Mouse (Mus musculus): ENCODE measurements around the gene Gm20388.

Gene Gm20388

DNA sequence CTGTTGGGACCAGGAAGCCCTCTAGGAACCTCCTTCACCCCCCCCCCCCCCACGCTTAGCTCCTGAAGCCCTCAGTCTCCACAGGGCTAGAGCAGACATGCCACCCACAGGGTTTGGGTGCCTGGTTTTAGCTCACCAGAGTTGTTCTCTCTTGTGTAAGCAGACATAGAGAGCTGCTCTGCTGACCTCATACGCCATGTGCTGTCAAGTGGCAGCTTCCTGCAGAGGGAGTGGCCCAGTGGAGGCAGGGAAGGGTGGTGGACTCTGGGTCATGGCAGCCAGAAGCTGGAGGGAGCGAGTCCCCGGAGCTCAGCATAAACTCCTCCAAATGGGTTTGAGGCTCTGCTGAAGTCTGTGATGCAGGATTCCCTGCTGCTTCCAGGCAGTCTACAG lies 833.3 kb downstream of the Gm20388 start:
- DNase-seq (ENCODE audit: low spot score), result no peak

DNA sequence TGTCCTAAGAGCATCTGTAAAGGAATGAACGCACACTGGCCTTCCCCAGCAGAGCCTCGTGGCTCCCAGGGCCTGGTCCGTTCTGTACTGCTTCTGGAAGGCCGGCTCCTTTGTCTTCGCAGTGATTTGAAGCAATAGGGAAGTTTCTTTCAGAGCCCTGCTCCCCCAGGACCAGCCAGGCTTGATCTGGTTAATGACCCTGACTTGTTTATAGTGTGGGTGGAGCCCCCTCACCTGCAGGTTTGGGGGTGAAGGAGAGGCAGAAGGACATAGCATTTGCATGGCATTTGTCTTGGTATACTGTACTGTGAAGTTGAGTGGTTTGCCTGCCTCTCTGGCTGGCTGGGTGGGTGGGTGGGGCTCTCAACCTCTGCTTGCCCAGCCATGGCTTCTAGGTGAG lies 833.8 kb downstream of the Gm20388 start:
- no peak for DNase-seq (ENCODE audit: low spot score)

DNA sequence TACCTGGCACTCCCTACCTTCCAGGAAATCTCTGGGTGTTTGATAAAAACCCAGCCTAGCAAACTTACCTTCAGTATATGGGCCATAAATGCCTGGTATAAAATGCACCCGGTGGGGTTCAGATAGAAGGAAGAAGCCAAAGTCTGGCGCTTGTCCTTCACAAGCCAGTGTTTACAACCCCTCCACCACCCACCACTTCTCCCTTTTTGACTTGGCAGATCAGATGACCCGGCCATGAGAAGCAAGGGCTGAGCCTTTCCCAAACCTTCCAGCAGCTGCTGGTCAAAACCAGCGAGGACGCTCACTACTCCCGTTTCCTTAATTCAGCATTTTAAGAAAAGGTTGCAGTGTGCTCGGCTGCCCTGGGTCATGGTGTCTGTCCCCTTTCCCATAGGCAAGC lies 834.6 kb downstream of the Gm20388 start:
- DNase-seq (ENCODE audit: low spot score), result no peak

- no peak for DNase-seq (ENCODE audit: low spot score)
Observed at GRCm38 (mm10) chr8:120746007-120746701, 835.5 kb downstream of the Gm20388 start.

DNA sequence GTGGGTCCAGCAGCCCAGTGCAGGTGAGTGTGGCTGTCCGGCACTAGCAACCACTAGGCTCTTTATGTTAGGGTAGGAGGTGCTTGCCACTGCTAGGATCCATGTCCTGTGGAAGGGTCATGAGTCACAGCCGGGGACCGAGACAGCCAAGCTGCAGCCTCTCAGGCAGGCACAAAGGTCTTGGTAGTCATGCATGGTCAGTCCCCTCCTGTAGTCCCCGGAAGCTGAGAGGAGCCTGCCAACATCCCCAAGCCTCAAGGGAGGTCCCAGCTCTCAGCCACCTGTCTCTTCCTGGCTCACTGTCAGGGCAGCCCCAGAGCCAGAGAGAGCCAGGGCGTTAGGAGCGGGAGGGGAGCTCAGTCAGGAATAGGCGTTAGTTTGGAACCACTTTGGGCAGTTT lies 836.6 kb downstream of the Gm20388 start:
- DNase-seq (ENCODE audit: low spot score), result no peak

- DNase-seq (ENCODE audit: low spot score), result no peak
Observed at GRCm38 (mm10) chr8:120750616-120751015, 840.0 kb downstream of the Gm20388 start.

DNA sequence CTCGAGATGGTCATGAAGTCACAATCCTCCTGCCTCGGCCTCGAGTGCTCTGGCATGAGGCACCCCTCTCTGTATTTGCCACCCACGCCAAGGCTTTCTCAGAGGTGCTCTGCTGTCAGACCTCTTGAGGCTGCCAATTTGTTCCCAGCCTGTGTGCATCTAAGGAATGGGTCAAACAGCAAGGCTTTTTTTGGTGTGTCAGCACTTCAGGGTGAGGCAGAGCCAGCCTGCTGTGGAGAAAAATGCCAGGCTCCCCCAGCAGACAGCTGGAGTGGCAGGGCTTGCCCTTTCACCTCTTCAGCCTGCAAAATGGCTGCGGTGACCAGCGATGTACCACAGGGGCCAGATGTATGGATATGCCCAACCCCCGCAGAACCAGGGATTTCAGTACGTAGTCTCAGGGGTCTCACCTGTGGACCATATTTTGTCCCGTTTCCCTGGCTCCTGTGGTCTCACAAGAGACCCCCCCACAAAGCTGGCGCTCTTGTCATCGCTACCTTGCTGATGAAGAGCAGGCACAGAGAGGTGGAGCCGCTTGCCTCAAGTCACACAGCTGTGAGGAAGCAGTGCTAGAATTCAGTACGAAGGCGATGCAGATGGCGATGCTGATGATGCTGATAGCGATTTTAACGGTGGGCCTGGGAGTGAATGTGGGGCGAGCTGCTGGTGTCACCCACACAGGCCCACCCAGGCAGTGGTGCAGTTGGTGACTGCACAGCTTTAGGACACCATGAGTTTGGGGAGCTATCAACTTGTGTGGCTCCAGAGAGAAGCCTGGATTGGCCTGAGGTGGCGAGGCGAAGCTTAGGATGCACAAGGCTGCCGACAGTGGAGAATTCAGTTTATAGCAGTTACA lies 840.8 kb downstream of the Gm20388 start:
- DNase-seq (ENCODE audit: low spot score), result no peak

DNA sequence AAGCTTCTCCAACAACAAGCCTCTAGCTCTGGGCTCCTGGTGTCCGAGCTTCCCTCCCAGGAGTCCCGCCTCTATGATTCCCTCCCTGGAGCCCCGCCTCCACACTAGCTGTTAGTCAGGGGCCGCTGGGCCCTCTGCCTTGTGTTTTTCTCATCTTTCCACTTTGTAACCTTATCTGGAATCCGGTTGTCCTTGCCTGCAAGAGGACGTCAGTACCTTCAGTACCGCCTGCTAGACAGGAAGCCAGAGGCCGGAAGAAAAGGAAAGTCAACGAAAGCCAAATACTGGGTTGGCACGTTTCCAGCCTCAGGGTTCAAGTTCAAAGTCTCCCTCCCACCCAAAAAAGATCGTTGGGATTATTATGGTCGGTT lies 841.4 kb downstream of the Gm20388 start:
- peak; percentile 46 for DNase-seq (ENCODE audit: low spot score)

DNA sequence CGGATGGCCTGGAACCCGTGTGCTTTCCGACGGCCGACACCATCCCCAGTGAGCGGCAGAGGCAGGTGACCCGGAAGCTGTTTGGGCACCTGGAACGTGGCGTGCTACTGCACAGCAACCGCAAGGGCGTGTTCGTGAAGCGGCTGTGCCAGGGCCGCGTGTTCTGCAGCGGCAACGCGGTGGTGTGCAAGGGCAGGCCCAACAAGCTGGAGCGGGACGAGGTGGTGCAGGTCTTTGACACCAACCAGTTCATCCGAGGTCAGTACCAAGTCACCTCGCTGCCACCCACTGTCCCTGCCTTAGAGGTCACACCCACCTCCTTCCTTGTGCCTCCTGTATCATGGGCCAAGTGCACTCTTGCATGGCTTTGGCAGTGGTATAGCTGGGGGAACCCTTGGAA lies 842.8 kb downstream of the Gm20388 start:
- DNase-seq (ENCODE audit: low spot score), result no peak

DNA sequence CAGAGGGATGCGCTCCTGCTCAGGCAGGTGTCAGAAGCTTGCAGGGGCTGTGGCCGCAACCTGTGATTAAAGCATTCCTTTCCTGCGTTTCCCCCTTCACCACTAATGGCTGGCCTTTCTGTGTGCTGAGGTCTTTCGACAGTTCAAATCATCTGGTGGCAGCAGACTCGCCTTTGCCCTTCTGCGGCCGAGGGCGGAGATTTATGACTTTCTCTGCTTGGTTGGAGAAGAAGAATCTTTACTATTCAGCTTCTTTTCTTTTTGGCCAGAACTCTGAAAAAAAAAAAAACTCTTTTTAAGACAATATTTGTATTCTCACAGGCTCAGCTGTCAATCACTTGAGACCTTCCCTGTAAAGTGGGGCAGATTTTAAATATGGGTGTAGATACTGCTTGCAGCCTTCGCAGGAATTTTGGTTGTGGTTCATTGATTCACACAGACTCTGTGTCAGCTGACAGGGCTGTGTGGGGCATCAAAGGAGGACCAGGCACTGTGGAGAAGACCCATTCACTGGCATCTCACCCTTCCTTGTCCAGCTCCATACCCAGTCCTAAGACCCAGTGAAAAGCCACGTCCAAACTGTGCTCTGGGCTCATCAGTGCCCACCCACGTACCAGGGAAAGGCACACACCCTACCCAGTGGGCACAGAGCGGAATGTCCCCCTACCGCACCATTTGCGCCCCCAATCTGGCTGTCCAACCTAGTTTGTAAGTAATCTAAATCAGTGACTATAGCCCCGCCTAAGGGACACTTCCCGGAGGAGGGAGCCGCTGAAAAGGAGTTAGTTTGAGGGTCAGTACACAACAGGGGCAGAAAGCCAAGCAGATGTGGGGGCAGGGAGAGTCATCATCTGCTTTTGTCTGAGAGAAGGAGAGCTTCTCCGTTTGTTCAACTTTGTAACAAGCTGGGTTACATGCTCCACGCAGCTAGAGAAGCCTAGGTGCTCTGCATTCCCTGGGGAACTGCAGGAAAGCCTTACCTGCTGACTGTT lies 845.0 kb downstream of the Gm20388 start:
- DNase-seq (ENCODE audit: low spot score), result no peak

DNA sequence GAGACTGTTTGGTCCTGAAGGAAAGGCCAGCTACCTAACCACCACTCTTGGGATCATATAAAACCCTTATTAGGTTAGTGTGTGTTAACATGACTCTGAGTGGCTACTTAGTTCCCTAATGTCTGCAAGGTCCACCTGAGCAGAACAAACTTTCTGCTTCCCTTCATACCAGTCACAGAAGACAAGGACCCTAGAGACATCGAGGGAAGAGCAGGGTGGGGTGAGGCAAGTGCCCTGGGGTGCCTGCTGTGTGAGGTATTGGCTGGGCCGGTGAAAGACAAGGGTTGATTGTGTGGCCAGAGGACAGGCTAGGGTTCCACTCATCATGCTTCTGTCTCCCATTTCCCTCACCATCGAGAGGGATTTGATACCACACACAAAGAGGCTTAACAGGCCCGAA lies 847.4 kb downstream of the Gm20388 start:
- DNase-seq (ENCODE audit: low spot score), result no peak

- DNase-seq (ENCODE audit: low spot score), result no peak
Observed at GRCm38 (mm10) chr8:120759847-120760246, 849.2 kb downstream of the Gm20388 start.

- DNase-seq (ENCODE audit: low spot score), result no peak
Observed at GRCm38 (mm10) chr8:120760341-120761215, 849.9 kb downstream of the Gm20388 start.

GRCm38 (mm10) chr8:120763267-120763666 lies 852.6 kb downstream of the Gm20388 start:
- no peak for DNase-seq (ENCODE audit: low spot score)

GRCm38 (mm10) chr8:120764638-120765037 lies 854.0 kb downstream of the Gm20388 start:
- DNase-seq (ENCODE audit: low spot score), result no peak

GRCm38 (mm10) chr8:120766622-120767021 lies 856.0 kb downstream of the Gm20388 start:
- DNase-seq (ENCODE audit: low spot score), result no peak

- DNase-seq (ENCODE audit: low spot score), result no peak
Observed at GRCm38 (mm10) chr8:120768454-120769218, 858.0 kb downstream of the Gm20388 start.

- no peak for DNase-seq (ENCODE audit: low spot score)
Observed at GRCm38 (mm10) chr8:120777184-120777583, 866.5 kb downstream of the Gm20388 start.

GRCm38 (mm10) chr8:120777732-120778131 lies 867.1 kb downstream of the Gm20388 start:
- no peak for DNase-seq (ENCODE audit: low spot score)

DNA sequence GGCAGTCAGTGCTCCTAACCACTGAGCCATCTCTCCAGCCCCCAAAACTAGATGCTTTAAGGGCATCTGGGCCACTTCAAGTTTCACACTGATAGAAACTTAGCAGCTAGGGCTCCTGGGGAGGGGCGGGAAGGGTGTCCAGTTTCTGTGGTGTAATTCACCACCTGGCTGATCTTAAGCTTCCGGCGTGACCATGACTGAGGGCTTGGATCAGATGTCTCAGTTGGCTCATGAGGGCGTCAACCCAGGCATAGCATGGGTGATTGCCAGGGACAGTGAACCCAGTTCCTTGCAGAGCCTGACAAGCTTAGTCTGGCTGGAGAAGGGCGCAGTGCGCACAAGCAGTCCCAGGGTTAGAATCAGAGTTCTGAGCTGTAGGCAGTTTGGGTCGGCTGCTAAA lies 868.5 kb downstream of the Gm20388 start:
- no peak for DNase-seq (ENCODE audit: low spot score)

DNA sequence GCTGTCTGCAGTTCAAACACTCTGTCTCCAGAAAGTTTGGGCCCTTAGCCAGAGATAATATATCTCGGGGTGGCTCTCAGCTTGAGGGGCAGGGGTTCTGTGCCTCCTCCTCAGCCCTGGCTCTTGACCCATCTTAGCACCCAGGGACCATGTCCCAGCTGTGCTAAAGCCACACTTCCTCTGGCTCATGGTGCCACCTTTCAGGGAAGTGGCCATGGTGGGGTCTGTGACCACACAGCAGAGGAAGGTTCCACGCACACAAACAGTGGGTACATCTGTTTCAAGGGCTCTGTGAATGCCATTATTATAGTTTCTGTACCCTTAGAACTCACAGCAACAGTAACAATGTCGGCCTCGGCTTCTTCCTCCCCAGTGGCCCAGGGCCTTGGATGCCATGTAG lies 873.1 kb downstream of the Gm20388 start:
- no peak for DNase-seq (ENCODE audit: low spot score)

Data from ovary, postnatal 14 days (tissue).